Mouse (Mus musculus) liver, embryonic 13.5 days (tissue): ENCODE data around the gene Vamp5. TPM values are rescaled to one million over a fixed set of nuclear protein-coding genes. Genes with fewer than 3 reads are reported as not detected.

ENCODE experiments used
- ATAC-seq: fragments of 200-750 bp; cut with Nextera tagmentation; 2 replicates; pipeline ENCODE4 v1.8.0; 2017; ENCODE audit warnings: low read depth, mild to moderate bottlenecking, moderate number of reproducible peaks, moderate library complexity
- DNase-seq: peaks from one replicate; pipeline ENCODE4 v3.0.0; 2022
- H3K27ac ChIP-seq: fragments of 300-500 bp; sonication (generic); 2 replicates; pipeline ENCODE4 v1.5.1; 2015; ENCODE audit warnings: moderate library complexity, mild to moderate bottlenecking, inconsistent platforms
- H3K27me3 ChIP-seq: fragments of 300-500 bp; sonication (generic); 2 replicates; pipeline ENCODE4 v1.6.1; 2015; ENCODE audit warnings: mild to moderate bottlenecking, inconsistent platforms
- H3K36me3 ChIP-seq: fragments of 300-500 bp; sonication (generic); 2 replicates; pipeline ENCODE4 v1.6.1; 2015; ENCODE audit warnings: mild to moderate bottlenecking, inconsistent platforms
- H3K4me1 ChIP-seq: fragments of 300-500 bp; sonication (generic); replicated peaks from 2 replicates; pipeline ENCODE4 v1.6.1; 2015; ENCODE audit warnings: inconsistent platforms
- H3K4me2 ChIP-seq: fragments of 300-500 bp; sonication (generic); 2 replicates; pipeline ENCODE4 v1.6.1; 2015; ENCODE audit warnings: inconsistent platforms, mild to moderate bottlenecking, moderate library complexity
- H3K4me3 ChIP-seq: fragments of 300-500 bp; sonication (generic); replicated peaks from 2 replicates; pipeline ENCODE4 v1.5.1; 2015; ENCODE audit warnings: mild to moderate bottlenecking, inconsistent platforms
- H3K9ac ChIP-seq: fragments of 300-500 bp; sonication (generic); 2 replicates; pipeline ENCODE4 v1.6.1; 2015; ENCODE audit warnings: mild to moderate bottlenecking, inconsistent platforms
- H3K9me3 ChIP-seq: fragments of 300-500 bp; sonication (generic); replicated peaks from 2 replicates; pipeline ENCODE4 v1.6.1; 2016; ENCODE audit warnings: inconsistent platforms
- WGBS: fragments of 180-500 bp; shearing (Covaris S2); methylation state at CpG from one replicate; pipeline ENCODE4 v1.1.7; 2015; ENCODE audit not compliant: insufficient replicate concordance; 5-methylcytosine and 5-hydroxymethylcytosine counted together
- polyA plus RNA-seq: library from polyadenylated mRNA; unstranded; fragments of >200 nt; fragmentation: Nextera tagmentation; extraction: Ambion mirVana; gene quantifications from 2 replicates; pipeline ENCODE4 v1.2.1, GENCODE M21; 2015

Vamp5 gene
- polyA plus RNA-seq, 1 experiment from 2014 or later, result 99.7 TPM

DNA sequence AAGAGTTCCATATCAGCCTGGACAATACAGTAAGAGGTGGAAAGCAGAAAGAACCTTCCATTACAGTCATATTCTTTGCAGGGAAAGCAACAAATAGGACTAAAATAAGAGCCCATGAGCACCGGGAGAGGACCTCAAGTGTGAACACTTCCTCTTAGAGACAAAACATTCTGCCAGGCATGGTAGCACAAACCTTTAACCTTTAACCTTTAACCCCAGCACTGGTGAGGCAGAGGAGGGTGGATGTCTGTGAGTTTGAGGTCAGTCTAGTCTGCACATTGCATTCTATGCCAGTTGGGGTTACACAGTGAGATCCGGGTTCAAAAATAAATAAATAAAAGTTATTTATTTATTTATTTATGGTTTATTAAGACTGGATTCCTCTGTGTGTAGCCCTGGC lies 39.8 kb downstream of the Vamp5 start:
- Histone ChIP-seq H3K9me3 (no peaks in the 10 kb centered on the region), H3K4me2 (no peak overlapping the region), H3K4me1 (peaks cover 43% of the 10 kb centered on the region), H3K27ac (no peak overlapping the region), H3K36me3 (peaks cover 69% of the 10 kb centered on the region), H3K27me3 (no peaks in the 10 kb centered on the region), H3K4me3 (no peak overlapping the region), H3K9ac (0 out of 2 replicates have a peak overlapping the region, but pooled peaks have one; percentile 23)
- no peak for ATAC-seq
- 52% methylated on average over 2 of the region's 2 CpGs for WGBS
- DNase-seq, result no peak

DNA sequence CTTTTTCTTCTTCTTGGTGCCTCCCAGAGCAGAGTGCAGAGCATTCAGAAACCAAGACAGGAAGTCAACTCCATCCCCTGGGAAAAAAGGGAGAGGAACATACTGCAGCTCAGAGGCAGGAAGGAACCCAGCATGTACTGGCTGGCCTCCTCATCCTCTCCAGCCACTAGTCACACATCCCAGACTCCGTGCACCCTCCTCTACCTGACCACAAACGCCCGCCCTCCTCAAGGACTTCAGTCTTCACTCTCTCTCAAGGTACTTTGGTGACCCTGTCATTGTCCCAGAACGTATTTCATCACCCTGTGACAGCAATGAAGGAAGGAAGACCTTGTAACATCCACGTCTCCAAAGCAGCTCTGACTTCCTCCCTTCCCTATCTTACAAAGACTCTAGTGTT lies 47.2 kb downstream of the Vamp5 start:
- H3K36me3 ChIP-seq, result peaks cover 100% of the 10 kb centered on the region
- no peaks in the 10 kb centered on the region for H3K9me3 ChIP-seq
- H3K9ac ChIP-seq, result no peak overlapping the region
- H3K27me3 ChIP-seq, result no peaks in the 10 kb centered on the region
- WGBS, result 61% methylated on average over 5 of the region's 5 CpGs
- H3K4me2 ChIP-seq, result no peak overlapping the region
- ATAC-seq (0 out of 2 replicates have a peak, but pooled peaks have one; percentile 23), DNase-seq (no peak)
- no peak overlapping the region for H3K4me3 ChIP-seq
- no peaks in the 10 kb centered on the region for H3K4me1 ChIP-seq
- no peak overlapping the region for H3K27ac ChIP-seq

DNA sequence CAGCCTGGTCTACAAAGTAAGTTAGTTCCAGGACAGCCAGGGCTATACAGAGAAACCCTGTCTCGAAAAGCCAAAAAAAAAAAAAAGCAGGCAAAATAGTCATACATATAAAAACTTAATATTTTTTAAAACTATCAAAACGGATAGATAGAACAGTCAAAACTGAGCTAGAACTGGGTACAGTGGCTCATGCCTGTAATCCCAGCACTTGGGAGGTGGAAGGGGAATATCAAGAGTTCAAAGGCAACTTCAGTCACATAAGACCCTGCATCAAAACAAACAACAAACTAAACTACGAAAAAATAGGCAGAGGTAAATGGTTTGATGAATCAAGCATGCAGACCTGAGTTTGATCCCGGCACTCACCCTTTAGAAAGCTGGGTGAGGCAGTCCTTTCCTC lies 50.1 kb downstream of the Vamp5 start:
- no peak overlapping the region for H3K27ac ChIP-seq
- no peak for ATAC-seq
- no peak overlapping the region for H3K9ac ChIP-seq
- WGBS, result 86% methylated on average over 4 of the region's 4 CpGs
- DNase-seq, result no peak
- no peak overlapping the region for H3K4me2 ChIP-seq
- peaks cover 10% of the 10 kb centered on the region; the same call in 1 of the 2 replicates for H3K4me1 ChIP-seq
- peaks cover 99% of the 10 kb centered on the region for H3K36me3 ChIP-seq
- no peaks in the 10 kb centered on the region for H3K9me3 ChIP-seq
- no peaks in the 10 kb centered on the region for H3K27me3 ChIP-seq
- no peak overlapping the region for H3K4me3 ChIP-seq

DNA sequence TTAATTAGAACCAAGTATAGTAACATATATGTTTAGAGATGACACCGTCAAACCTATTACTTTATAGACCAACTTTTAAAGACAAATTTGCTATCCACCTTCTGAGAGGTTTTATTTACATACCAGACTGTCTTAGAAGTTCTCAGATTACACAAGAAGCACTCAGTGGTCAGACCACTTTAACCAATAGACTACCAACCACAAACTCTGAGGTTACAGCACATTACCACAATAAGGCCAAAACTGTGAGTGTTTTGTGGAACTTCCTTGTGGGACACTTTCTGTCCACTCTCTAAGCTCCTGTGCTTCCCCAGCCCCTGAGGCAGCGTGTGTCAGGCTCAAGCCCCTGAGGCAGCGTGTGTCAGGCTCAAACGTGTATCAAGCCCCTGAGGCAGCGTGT lies 51.2 kb downstream of the Vamp5 start:
- H3K27me3 ChIP-seq, result no peaks in the 10 kb centered on the region
- WGBS, result 82% methylated on average over 5 of the region's 5 CpGs
- H3K36me3 ChIP-seq, result peaks cover 99% of the 10 kb centered on the region
- H3K4me2 ChIP-seq, result no peak overlapping the region
- no peak overlapping the region for H3K9ac ChIP-seq
- H3K27ac ChIP-seq, result no peak overlapping the region
- H3K4me3 ChIP-seq, result no peak overlapping the region
- H3K9me3 ChIP-seq, result no peaks in the 10 kb centered on the region
- no peak for ATAC-seq
- DNase-seq, result no peak
- peaks cover 21% of the 10 kb centered on the region for H3K4me1 ChIP-seq

DNA sequence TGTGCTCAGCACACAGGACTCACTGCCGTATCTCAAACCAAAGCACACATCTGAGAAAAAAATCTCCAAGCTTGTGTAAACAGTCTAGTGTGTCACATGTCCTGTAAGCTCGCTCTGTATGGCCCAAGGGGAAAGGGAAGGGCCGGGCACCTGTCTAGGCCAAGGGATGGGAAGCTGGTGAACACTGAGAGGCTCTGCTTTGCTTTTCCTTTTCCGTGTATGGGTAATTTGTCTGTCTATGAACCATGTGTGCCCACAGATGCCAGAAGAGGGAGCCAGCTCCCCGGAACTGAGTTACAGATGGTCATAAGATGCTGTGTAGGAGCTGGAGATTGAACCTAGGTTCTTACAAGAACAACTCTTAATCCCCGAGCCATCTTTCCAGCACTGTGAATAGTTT lies 54.0 kb downstream of the Vamp5 start:
- H3K4me1 ChIP-seq, result peaks cover 34% of the 10 kb centered on the region
- H3K9me3 ChIP-seq, result no peaks in the 10 kb centered on the region
- peaks cover 98% of the 10 kb centered on the region for H3K36me3 ChIP-seq
- ATAC-seq (no peak), DNase-seq (no peak)
- no peak overlapping the region for H3K9ac ChIP-seq
- WGBS, result 75% methylated on average over 6 of the region's 6 CpGs
- no peak overlapping the region for H3K4me2 ChIP-seq
- H3K4me3 ChIP-seq, result no peak overlapping the region
- peak overlapping the region; percentile 13; the same call in 1 of the 2 replicates for H3K27ac ChIP-seq
- no peaks in the 10 kb centered on the region for H3K27me3 ChIP-seq

DNA sequence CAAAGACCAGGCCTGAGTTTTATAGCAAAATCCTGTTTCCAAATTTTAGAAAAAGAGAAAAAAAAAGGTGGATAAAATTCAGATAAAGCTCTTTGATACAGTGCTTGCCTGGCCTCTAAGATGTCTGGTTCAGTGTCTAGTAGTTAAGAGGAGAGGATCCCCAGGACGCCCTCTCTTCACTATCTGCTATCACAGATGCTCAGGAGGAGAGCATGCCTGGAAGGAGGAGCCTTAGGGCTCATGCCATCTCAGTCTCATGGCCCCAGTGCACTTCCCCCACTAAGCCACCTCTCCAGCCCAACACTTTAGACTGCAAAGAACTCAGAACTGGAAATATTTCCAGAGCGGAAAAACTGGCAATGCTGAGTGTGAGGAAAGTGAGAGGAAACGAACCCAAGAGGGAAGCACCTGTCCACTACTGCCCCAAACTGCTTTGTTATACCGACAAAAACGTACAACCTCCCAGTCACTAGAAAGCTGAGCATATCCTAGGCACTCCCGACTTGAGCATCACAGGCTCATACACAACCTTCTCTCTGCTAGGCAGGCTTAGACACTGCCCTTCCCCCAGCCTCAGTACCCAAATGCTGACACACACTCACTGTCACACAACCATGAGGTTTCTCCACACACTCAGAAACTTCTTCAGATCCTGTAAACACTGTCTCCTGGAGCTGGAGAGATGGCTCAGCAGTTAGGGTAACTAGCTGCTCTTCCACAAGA lies 56.3 kb downstream of the Vamp5 start:
- Histone ChIP-seq H3K4me2 (peak overlapping the region; percentile 17), H3K36me3 (peaks cover 98% of the 10 kb centered on the region), H3K27me3 (no peaks in the 10 kb centered on the region), H3K9ac (peak overlapping the region; percentile 50; the same call in 1 of the 2 replicates), H3K27ac (peak overlapping the region; percentile 92), H3K4me3 (no peak overlapping the region), H3K4me1 (peaks cover 40% of the 10 kb centered on the region), H3K9me3 (no peaks in the 10 kb centered on the region)
- DNase-seq, result peak; percentile 62
- WGBS, result 58% methylated on average over 6 of the region's 6 CpGs
- peak; percentile 99 for ATAC-seq

DNA sequence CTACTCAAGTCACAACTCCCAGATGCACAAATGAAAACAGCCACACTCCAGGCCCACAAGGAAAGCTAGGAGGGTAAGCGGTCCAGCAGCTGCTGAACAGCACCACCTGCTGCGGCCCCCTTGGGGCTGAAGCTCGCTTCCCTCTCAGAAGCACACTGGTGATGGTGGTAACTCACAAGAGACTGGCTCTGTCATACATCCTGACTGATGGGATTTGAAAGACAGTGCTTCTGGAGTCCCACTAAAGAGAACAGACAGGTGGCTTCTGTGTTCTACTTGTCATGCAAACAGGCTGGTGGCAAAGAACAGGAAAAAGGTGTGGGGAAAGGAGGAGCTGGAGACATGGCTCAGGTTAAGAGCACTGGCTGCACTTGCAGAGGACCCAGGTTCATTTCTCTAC lies 57.3 kb downstream of the Vamp5 start:
- Histone ChIP-seq H3K9me3 (no peaks in the 10 kb centered on the region), H3K4me3 (no peak overlapping the region), H3K27ac (peak overlapping the region; percentile 92), H3K36me3 (peaks cover 98% of the 10 kb centered on the region), H3K27me3 (no peaks in the 10 kb centered on the region), H3K9ac (no peak overlapping the region), H3K4me1 (peaks cover 44% of the 10 kb centered on the region), H3K4me2 (no peak overlapping the region)
- no peak for DNase-seq
- ATAC-seq, result no peak
- 90% methylated on average over 3 of the region's 3 CpGs for WGBS

DNA sequence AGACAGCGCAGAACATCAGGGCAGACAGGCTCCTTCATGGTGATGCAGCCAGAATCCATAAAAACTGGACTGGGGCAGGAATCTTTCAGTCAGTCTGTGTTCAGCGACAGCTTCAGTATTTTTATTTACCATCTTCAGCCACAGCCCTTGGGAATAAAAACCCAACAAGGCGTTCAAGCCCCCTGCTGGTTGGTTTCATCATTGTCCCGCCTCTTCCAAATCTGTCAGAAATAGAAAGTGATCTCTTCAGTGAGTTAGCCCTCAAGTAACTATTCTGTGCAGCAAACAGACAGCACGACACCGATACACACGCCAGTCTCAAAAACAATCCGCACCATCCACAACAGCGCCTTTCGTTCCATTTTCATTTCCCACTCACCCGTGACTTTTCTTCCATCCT lies 61.2 kb downstream of the Vamp5 start:
- Histone ChIP-seq H3K27ac (no peak overlapping the region), H3K4me3 (no peak overlapping the region), H3K9ac (no peak overlapping the region), H3K36me3 (peaks cover 92% of the 10 kb centered on the region), H3K9me3 (no peaks in the 10 kb centered on the region), H3K27me3 (no peaks in the 10 kb centered on the region), H3K4me1 (peaks cover 26% of the 10 kb centered on the region), H3K4me2 (no peak overlapping the region)
- no peak for ATAC-seq
- WGBS, result 74% methylated on average over 11 of the region's 11 CpGs
- DNase-seq, result peak; percentile 17

Other genes starting within 250 kb of the Vamp5 start
- 0.86 and 1.1 TPM in 2 replicates for gene Atoh8, start 144.9 kb downstream of the Vamp5 start, polyA plus RNA-seq
- not detected in 2 replicates for gene Sftpb, start 75.9 kb downstream of the Vamp5 start, polyA plus RNA-seq
- gene Usp39, start 35.3 kb downstream of the Vamp5 start, polyA plus RNA-seq, result 52.6 and 60.6 TPM in 2 replicates
- 14.5 and 17.7 TPM in 2 replicates for gene 0610030E20Rik, start 33.2 kb downstream of the Vamp5 start, polyA plus RNA-seq
- gene Tmem150a, start 25.0 kb downstream of the Vamp5 start, polyA plus RNA-seq, result 32.5 and 37.9 TPM in 2 replicates
- gene Rnf181, start 13.5 kb downstream of the Vamp5 start, polyA plus RNA-seq, result 76.9 and 82.6 TPM in 2 replicates
- 249 and 260 TPM in 2 replicates for gene Vamp8, start 10.2 kb upstream of the Vamp5 start, polyA plus RNA-seq
- 15.8 and 21.9 TPM in 2 replicates for gene Ggcx, start 33.8 kb upstream of the Vamp5 start, polyA plus RNA-seq
- gene Mat2a, start 59.1 kb upstream of the Vamp5 start, polyA plus RNA-seq, result 235 and 254 TPM in 2 replicates
- gene Sh2d6, start 141.2 kb upstream of the Vamp5 start, polyA plus RNA-seq, result not detected in 2 replicates
- 13.9 and 15.2 TPM in 2 replicates for gene Capg, start 163.9 kb upstream of the Vamp5 start, polyA plus RNA-seq
- gene Elmod3, start 217.9 kb upstream of the Vamp5 start, polyA plus RNA-seq, result 5.1 and 6.1 TPM in 2 replicates
- gene Retsat, start 218.0 kb upstream of the Vamp5 start, polyA plus RNA-seq, result 13.2 and 14.6 TPM in 2 replicates
- 13.6 and 18.2 TPM in 2 replicates for gene Tgoln1, start 236.5 kb upstream of the Vamp5 start, polyA plus RNA-seq